Mouse (Mus musculus): Measurements from ENCODE around the gene Cdh13. TPM values are rescaled to one million over a fixed set of nuclear protein-coding genes. Genes with fewer than 3 reads are reported as not detected.
A peak's percentile ranks its signal among the peaks of the same experiment; 100 is the strongest.

The Cdh13 gene
- polyA plus RNA-seq, 1 experiment from 2014 or later, result 56.3 TPM

DNA sequence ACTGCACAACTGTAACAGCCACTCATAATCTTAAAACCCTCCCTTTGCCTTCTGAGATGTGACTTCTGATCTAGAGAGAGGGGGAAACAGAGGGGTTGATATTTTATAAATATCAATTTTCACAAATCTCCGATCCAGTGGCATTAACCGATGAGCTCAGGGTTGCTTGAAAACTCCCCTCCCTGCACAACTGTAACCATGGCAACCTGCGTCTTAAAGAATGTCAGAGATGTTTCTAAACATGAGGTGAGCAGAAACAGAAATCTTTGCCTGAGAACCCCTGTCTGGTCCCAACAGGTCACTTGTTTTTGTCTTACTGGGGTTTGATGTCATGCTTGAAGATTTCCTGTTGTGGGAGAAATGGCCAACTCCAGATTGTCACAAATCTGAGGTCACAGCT, 513.6 kb downstream of the Cdh13 start:
- H3K4me3 ChIP-seq (replicated peaks), result no peak overlapping the region
- no peaks in the 10 kb centered on the region for H3K9me3 ChIP-seq
- no peak overlapping the region for H3K27ac ChIP-seq
- H3K4me2 ChIP-seq (replicated peaks), result no peak overlapping the region
- H3K9ac ChIP-seq (replicated peaks), result no peak overlapping the region
- H3K4me1 ChIP-seq (replicated peaks), result peaks cover 6% of the 10 kb centered on the region; the same call in 1 of the 2 replicates
- no peaks in the 10 kb centered on the region for H3K27me3 ChIP-seq
- no peaks in the 10 kb centered on the region for H3K36me3 ChIP-seq
- 56% methylated on average over 3 of the region's 3 CpGs for WGBS
- no peak for ATAC-seq

DNA sequence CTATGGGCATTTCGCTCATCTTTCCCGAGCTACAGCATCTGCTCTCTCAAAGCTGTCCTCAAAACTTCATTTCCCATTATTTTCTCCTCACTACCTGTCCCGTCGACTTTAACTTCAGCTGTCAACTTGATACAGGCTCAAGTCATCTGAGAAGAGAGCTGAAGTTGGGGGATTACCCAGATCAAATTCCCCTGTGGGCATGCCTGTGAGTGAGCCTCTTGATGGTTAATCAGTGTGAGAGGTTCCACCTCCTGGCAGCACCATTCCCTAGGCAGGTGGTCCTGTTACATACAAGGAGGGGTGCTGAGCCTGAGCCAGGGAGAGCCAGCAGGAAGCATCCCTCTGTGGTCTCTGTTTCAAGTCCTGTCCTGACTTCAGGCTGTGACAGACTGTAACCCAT, 519.6 kb downstream of the Cdh13 start:
- Histone ChIP-seq H3K4me1 (replicated peaks) (0 out of 2 replicates have a peak, but pooled peaks cover 3% of the 10 kb centered on the region), H3K9me3 (no peaks in the 10 kb centered on the region), H3K27ac (no peak overlapping the region), H3K4me2 (replicated peaks) (no peak overlapping the region), H3K9ac (replicated peaks) (no peak overlapping the region), H3K36me3 (no peaks in the 10 kb centered on the region), H3K4me3 (replicated peaks) (no peak overlapping the region), H3K27me3 (no peaks in the 10 kb centered on the region)
- no peak for ATAC-seq
- WGBS, result 82% methylated on average over 4 of the region's 4 CpGs

GRCm38 (mm10) chr8:118809660-118810059, 526.1 kb downstream of the Cdh13 start:
- Histone ChIP-seq H3K9me3 (no peaks in the 10 kb centered on the region), H3K9ac (replicated peaks) (no peak overlapping the region), H3K36me3 (no peaks in the 10 kb centered on the region), H3K4me2 (replicated peaks) (no peak overlapping the region), H3K4me1 (replicated peaks) (0 out of 2 replicates have a peak, but pooled peaks cover under 1% of the 10 kb centered on the region), H3K27me3 (no peaks in the 10 kb centered on the region), H3K27ac (no peak overlapping the region), H3K4me3 (replicated peaks) (no peak overlapping the region)
- no peak for ATAC-seq
- 80% methylated on average over 6 of the region's 6 CpGs for WGBS

DNA sequence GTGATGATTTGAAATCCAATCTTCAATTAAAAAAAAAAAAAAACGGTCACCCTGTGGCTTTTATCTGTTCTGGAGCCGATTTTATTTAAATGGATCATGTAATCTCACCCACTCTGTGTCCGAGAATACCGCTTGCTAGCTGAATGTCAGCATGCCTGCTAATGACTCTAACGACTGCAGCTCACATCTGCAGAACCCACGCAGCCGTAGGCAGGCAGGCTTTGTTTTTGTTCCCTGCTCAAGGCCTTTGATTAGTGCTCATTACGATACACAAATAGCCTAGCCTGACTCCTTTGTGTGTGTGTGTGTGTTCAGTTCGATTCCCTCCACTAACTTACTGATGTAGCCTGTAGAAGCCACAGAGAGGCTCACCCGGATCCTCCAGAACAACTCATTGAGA, 531.5 kb downstream of the Cdh13 start:
- ATAC-seq, result no peak
- Histone ChIP-seq H3K4me1 (replicated peaks) (0 out of 2 replicates have a peak, but pooled peaks cover 4% of the 10 kb centered on the region), H3K27ac (no peak overlapping the region), H3K4me2 (replicated peaks) (no peak overlapping the region), H3K9me3 (no peaks in the 10 kb centered on the region), H3K27me3 (no peaks in the 10 kb centered on the region), H3K36me3 (no peaks in the 10 kb centered on the region), H3K4me3 (replicated peaks) (no peak overlapping the region), H3K9ac (replicated peaks) (no peak overlapping the region)
- WGBS, result 50% methylated on average over 10 of the region's 10 CpGs

GRCm38 (mm10) chr8:118826761-118827160, 543.2 kb downstream of the Cdh13 start:
- Histone ChIP-seq H3K27me3 (no peaks in the 10 kb centered on the region), H3K4me3 (replicated peaks) (no peak overlapping the region), H3K9ac (replicated peaks) (no peak overlapping the region), H3K36me3 (no peaks in the 10 kb centered on the region), H3K9me3 (no peaks in the 10 kb centered on the region), H3K4me1 (replicated peaks) (peaks cover 16% of the 10 kb centered on the region), H3K4me2 (replicated peaks) (no peak overlapping the region), H3K27ac (no peak overlapping the region)
- WGBS, result 84% methylated on average over 4 of the region's 4 CpGs
- no peak for ATAC-seq

DNA sequence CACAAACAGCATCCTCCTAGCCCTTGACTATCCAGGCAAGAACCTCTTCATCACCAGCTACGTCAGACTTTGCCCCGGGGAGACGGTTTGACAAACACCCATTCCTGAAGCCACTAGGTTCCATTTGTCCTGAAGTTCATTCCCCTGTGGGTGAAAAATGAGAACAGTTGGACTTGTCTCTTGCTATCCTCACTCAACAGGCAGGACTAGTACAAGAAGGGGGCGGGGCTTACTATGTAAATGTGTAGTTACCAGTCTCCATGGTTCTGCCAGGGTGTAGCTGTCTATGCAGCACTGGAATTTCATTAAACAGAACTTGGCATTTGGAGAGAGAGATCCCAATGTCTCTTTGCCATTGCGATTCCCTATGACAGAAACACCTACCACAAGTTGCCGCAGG, 544.2 kb downstream of the Cdh13 start:
- Histone ChIP-seq H3K9ac (replicated peaks) (no peak overlapping the region), H3K27me3 (no peaks in the 10 kb centered on the region)
- 95% methylated on average over 6 of the region's 6 CpGs for WGBS

DNA sequence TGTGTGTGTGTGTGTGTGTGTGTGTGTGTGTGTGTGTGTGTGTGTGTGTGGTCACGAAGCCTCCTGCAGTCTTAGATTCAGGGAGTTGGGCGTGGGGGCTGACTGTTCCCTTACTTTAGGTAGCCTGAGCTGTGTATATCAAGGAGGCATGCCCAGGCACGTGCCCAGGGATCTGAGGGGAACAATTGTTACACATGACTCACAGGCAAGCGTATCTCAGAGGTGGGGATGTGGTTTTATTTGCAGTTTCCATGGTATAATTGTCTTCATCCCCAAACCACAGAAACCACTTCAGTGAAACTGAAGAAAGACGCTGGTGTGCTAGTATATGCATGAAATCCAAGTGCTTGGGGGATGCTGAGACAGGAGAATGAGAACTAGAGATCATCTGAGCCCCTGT, 546.8 kb downstream of the Cdh13 start:
- 0 out of 2 replicates have a peak, but pooled peaks have one; percentile 53 for ATAC-seq
- no peak overlapping the region for H3K4me2 ChIP-seq (replicated peaks)
- H3K9ac ChIP-seq (replicated peaks), result no peak overlapping the region
- WGBS, result 71% methylated on average over 5 of the region's 5 CpGs
- H3K4me1 ChIP-seq (replicated peaks), result peaks cover 22% of the 10 kb centered on the region
- no peak overlapping the region for H3K4me3 ChIP-seq (replicated peaks)
- H3K27me3 ChIP-seq, result no peaks in the 10 kb centered on the region
- H3K9me3 ChIP-seq, result no peaks in the 10 kb centered on the region
- H3K36me3 ChIP-seq, result no peaks in the 10 kb centered on the region
- no peak overlapping the region for H3K27ac ChIP-seq

More for the DNA sequence above, 544.2 kb downstream of the Cdh13 start:
- Histone ChIP-seq H3K4me2 (replicated peaks) (no peak overlapping the region), H3K4me3 (replicated peaks) (no peak overlapping the region), H3K4me1 (replicated peaks) (peaks cover 22% of the 10 kb centered on the region), H3K9me3 (no peaks in the 10 kb centered on the region), H3K27ac (no peak overlapping the region), H3K36me3 (no peaks in the 10 kb centered on the region)
- no peak for ATAC-seq

GRCm38 (mm10) chr8:118831026-118831425, 547.5 kb downstream of the Cdh13 start:
- H3K9me3 ChIP-seq, result no peaks in the 10 kb centered on the region
- H3K9ac ChIP-seq (replicated peaks), result 0 out of 2 replicates have a peak overlapping the region, but pooled peaks have one; percentile 28
- H3K4me3 ChIP-seq (replicated peaks), result no peak overlapping the region
- peaks cover 22% of the 10 kb centered on the region for H3K4me1 ChIP-seq (replicated peaks)
- WGBS, result 81% methylated on average over 10 of the region's 10 CpGs
- H3K27me3 ChIP-seq, result no peaks in the 10 kb centered on the region
- H3K36me3 ChIP-seq, result no peaks in the 10 kb centered on the region
- ATAC-seq, result peak; percentile 51; the same call in 1 of the 2 replicates
- no peak overlapping the region for H3K27ac ChIP-seq
- no peak overlapping the region for H3K4me2 ChIP-seq (replicated peaks)

DNA sequence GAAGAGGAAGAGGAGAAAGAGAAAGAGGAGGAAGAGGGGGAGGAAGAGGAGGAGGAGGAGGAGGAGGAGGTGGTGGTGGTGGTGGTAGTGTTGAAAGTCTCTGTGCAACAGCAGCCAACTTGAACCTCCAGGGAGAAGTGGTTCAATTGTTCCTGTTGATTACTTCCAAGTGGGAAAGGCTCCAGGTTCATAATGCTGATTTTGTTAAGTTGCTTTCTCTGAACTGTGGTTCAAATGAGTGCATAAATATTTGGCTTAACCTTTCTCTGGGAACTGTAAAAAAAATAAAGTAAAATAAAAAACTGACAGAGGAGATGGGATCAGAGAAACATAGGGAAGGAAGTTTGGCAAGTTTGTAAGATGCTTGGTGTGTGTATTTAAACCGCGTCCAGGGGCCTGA, 555.3 kb downstream of the Cdh13 start:
- no peak overlapping the region for H3K4me3 ChIP-seq (replicated peaks)
- no peak for ATAC-seq
- no peak overlapping the region for H3K4me2 ChIP-seq (replicated peaks)
- no peaks in the 10 kb centered on the region for H3K9me3 ChIP-seq
- no peak overlapping the region for H3K27ac ChIP-seq
- no peaks in the 10 kb centered on the region for H3K27me3 ChIP-seq
- H3K9ac ChIP-seq (replicated peaks), result no peak overlapping the region
- 85% methylated on average over 2 of the region's 2 CpGs for WGBS
- no peaks in the 10 kb centered on the region for H3K36me3 ChIP-seq
- H3K4me1 ChIP-seq (replicated peaks), result no peaks in the 10 kb centered on the region

DNA sequence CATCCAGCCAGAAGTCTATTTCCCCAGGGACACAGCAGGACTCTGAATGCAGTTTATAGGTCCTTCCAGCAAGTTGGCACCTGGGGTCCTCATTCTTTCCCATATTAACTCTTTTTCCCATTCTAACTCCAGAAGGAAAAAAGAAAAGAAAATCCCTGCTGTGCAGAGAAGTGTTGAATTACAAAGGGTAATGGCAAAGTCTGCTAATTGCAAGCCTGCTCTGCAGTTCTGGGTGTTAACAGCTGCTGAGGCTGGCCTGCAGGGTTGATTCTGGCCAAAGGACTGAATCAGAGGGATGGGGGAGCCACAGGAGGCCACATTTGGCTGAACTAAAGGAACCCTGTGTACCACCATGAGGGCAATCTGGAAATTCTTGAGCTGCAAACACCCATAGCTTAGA, 562.2 kb downstream of the Cdh13 start:
- H3K9ac ChIP-seq (replicated peaks), result no peak overlapping the region
- no peak overlapping the region for H3K4me3 ChIP-seq (replicated peaks)
- H3K27ac ChIP-seq, result no peak overlapping the region
- peaks cover 7% of the 10 kb centered on the region for H3K4me1 ChIP-seq (replicated peaks)
- no peaks in the 10 kb centered on the region for H3K9me3 ChIP-seq
- no peaks in the 10 kb centered on the region for H3K36me3 ChIP-seq
- no peaks in the 10 kb centered on the region; the same call in 1 of the 2 replicates for H3K27me3 ChIP-seq
- H3K4me2 ChIP-seq (replicated peaks), result no peak overlapping the region
- no peak for ATAC-seq

DNA sequence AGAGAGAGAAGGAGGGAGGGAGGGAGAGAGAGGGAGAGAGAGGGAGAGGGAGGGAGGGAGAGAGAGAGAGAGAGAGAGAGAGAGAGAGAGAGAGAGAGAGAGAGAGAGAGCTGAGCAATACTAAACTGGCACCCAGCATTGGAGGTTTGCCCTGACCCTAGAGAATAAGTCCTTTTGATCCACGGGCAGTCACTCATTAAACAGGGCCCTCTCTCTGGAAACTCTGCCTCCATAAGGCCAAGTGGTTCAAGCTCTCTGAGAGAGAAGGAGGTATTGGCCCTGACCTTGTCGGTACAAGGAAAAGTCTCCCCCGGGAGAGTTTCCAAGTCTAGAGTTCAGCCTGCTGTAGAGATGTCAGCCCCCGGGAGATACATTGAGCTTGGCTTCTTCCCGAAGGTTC, 564.5 kb downstream of the Cdh13 start:
- no peak overlapping the region for H3K9ac ChIP-seq (replicated peaks)
- H3K27me3 ChIP-seq, result no peaks in the 10 kb centered on the region; the same call in 1 of the 2 replicates
- H3K4me3 ChIP-seq (replicated peaks), result no peak overlapping the region
- no peak for ATAC-seq
- 76% methylated on average over 5 of the region's 5 CpGs for WGBS
- H3K36me3 ChIP-seq, result no peaks in the 10 kb centered on the region
- H3K27ac ChIP-seq, result no peak overlapping the region
- H3K9me3 ChIP-seq, result no peaks in the 10 kb centered on the region
- H3K4me2 ChIP-seq (replicated peaks), result no peak overlapping the region
- H3K4me1 ChIP-seq (replicated peaks), result peaks cover 7% of the 10 kb centered on the region

DNA sequence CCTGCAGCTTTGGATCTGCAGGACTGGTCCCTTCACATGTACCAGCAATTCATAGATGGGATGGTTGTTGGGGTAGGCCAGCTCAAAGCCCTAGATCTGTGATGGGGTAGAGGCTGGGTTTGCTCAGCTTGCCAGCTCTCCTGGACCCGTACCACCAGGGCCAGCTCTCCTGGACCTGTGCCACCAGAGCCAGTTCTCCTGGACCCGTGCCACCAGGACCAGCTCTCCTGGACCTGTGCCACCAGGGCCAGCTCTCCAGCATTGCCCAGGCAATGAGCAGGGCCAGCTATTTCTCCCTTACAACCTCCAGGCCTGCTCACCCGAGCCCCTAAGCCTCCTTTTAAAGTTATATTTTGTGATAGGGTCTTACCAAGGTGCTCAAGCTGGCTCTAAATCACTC, 566.0 kb downstream of the Cdh13 start:
- 86% methylated on average over 3 of the region's 3 CpGs for WGBS
- Histone ChIP-seq H3K27me3 (no peaks in the 10 kb centered on the region; the same call in 1 of the 2 replicates), H3K4me2 (replicated peaks) (no peak overlapping the region), H3K4me3 (replicated peaks) (no peak overlapping the region), H3K9ac (replicated peaks) (no peak overlapping the region), H3K36me3 (no peaks in the 10 kb centered on the region), H3K27ac (no peak overlapping the region), H3K4me1 (replicated peaks) (peaks cover 7% of the 10 kb centered on the region), H3K9me3 (no peaks in the 10 kb centered on the region)
- ATAC-seq, result peak; percentile 24; the same call in 1 of the 2 replicates

- Histone ChIP-seq H3K27me3 (no peaks in the 10 kb centered on the region; the same call in 1 of the 2 replicates), H3K9ac (replicated peaks) (no peak overlapping the region), H3K4me1 (replicated peaks) (peaks cover 7% of the 10 kb centered on the region), H3K4me3 (replicated peaks) (no peak overlapping the region), H3K9me3 (no peaks in the 10 kb centered on the region), H3K4me2 (replicated peaks) (no peak overlapping the region), H3K36me3 (no peaks in the 10 kb centered on the region), H3K27ac (no peak overlapping the region)
- no peak for ATAC-seq
- 22% methylated on average over 6 of the region's 6 CpGs for WGBS
Measured at GRCm38 (mm10) chr8:118850381-118850780, 566.8 kb downstream of the Cdh13 start.
